Mouse (Mus musculus) intestine, embryonic 15.5 days (tissue): ENCODE results near the gene Clec16a. TPM values are rescaled to one million over a fixed set of nuclear protein-coding genes. Genes with fewer than 3 reads are reported as not detected.

Experiments used
- ATAC-seq: fragments of 200-750 bp; cut with Nextera tagmentation; 2 replicates; pipeline ENCODE4 v1.8.0; 2017; ENCODE audit warnings: moderate TSS enrichment, moderate library complexity
- H3K27ac ChIP-seq: fragments of 300-500 bp; sonication (generic); 2 replicates; pipeline ENCODE4 v1.5.1; 2015; ENCODE audit warnings: mild to moderate bottlenecking, inconsistent platforms
- H3K27me3 ChIP-seq: fragments of 300-500 bp; sonication (generic); replicated peaks from 2 replicates; pipeline ENCODE4 v1.6.1; 2015; ENCODE audit warnings: inconsistent platforms
- H3K36me3 ChIP-seq: fragments of 300-500 bp; sonication (generic); 2 replicates; pipeline ENCODE4 v1.6.1; 2015; ENCODE audit warnings: inconsistent platforms
- H3K4me1 ChIP-seq: fragments of 300-500 bp; sonication (generic); replicated peaks from 2 replicates; pipeline ENCODE4 v1.6.1; 2015; ENCODE audit warnings: inconsistent platforms
- H3K4me2 ChIP-seq: fragments of 300-500 bp; sonication (generic); replicated peaks from 2 replicates; pipeline ENCODE4 v1.6.1; 2015; ENCODE audit warnings: mild to moderate bottlenecking, inconsistent platforms
- H3K4me3 ChIP-seq: fragments of 300-500 bp; sonication (generic); replicated peaks from 2 replicates; pipeline ENCODE4 v1.5.1; 2015; ENCODE audit warnings: inconsistent platforms
- H3K9ac ChIP-seq: fragments of 300-500 bp; sonication (generic); 2 replicates; pipeline ENCODE4 v1.6.1; 2015; ENCODE audit warnings: inconsistent platforms
- H3K9me3 ChIP-seq: fragments of 300-500 bp; sonication (generic); 2 replicates; pipeline ENCODE4 v1.6.1; 2016; ENCODE audit warnings: inconsistent platforms
- WGBS: fragments of 180-500 bp; shearing (Covaris S2); methylation state at CpG from one replicate; pipeline ENCODE4 v1.1.7; 2015; 5-methylcytosine and 5-hydroxymethylcytosine counted together
- polyA plus RNA-seq: library from polyadenylated mRNA; unstranded; fragments of >200 nt; fragmentation: Nextera tagmentation; extraction: Ambion mirVana; gene quantifications from 2 replicates; pipeline ENCODE4 v1.2.1, GENCODE M21; 2015

Clec16a gene
- polyA plus RNA-seq, 1 experiment from 2014 or later: 27.2 TPM

GRCm38 (mm10) chr16:10674957-10675356 is 129.8 kb downstream of the Clec16a start:
- Histone ChIP-seq H3K4me3 (no peak overlapping the region), H3K27ac (no peak overlapping the region), H3K4me1 (peaks cover 20% of the 10 kb centered on the region), H3K27me3 (no peaks in the 10 kb centered on the region), H3K4me2 (no peak overlapping the region), H3K9ac (no peak overlapping the region), H3K9me3 (no peaks in the 10 kb centered on the region), H3K36me3 (no peaks in the 10 kb centered on the region)
- no peak for ATAC-seq
- 80% methylated on average over 2 of the region's 2 CpGs for WGBS

- H3K4me1 ChIP-seq: peaks cover 20% of the 10 kb centered on the region
- WGBS: 53% methylated on average over 1 of the region's 1 CpGs
- no peaks in the 10 kb centered on the region for H3K27me3 ChIP-seq
- H3K9me3 ChIP-seq: no peaks in the 10 kb centered on the region
- no peak overlapping the region for H3K27ac ChIP-seq
- H3K36me3 ChIP-seq: no peaks in the 10 kb centered on the region
- H3K4me3 ChIP-seq: no peak overlapping the region
- ATAC-seq: peak; percentile 84
- H3K9ac ChIP-seq: no peak overlapping the region
- H3K4me2 ChIP-seq: no peak overlapping the region
Observed at GRCm38 (mm10) chr16:10675612-10676011, 130.5 kb downstream of the Clec16a start.

GRCm38 (mm10) chr16:10676461-10677066 is 131.4 kb downstream of the Clec16a start:
- H3K4me3 ChIP-seq: no peak overlapping the region
- H3K9ac ChIP-seq: no peak overlapping the region
- H3K4me2 ChIP-seq: no peak overlapping the region
- no peaks in the 10 kb centered on the region for H3K9me3 ChIP-seq
- peak overlapping the region; percentile 63 for H3K27ac ChIP-seq
- H3K4me1 ChIP-seq: peaks cover 20% of the 10 kb centered on the region
- ATAC-seq: 0 out of 2 replicates have a peak, but pooled peaks have one; percentile 14
- H3K27me3 ChIP-seq: no peaks in the 10 kb centered on the region
- WGBS: 35% methylated on average over 3 of the region's 3 CpGs
- no peaks in the 10 kb centered on the region for H3K36me3 ChIP-seq

- WGBS: 83% methylated on average over 2 of the region's 2 CpGs
- Histone ChIP-seq H3K4me2 (no peak overlapping the region), H3K9me3 (no peaks in the 10 kb centered on the region), H3K36me3 (no peaks in the 10 kb centered on the region), H3K27me3 (no peaks in the 10 kb centered on the region), H3K27ac (no peak overlapping the region), H3K4me1 (no peaks in the 10 kb centered on the region; the same call in 1 of the 2 replicates), H3K4me3 (no peak overlapping the region), H3K9ac (no peak overlapping the region)
- no peak for ATAC-seq
Observed at GRCm38 (mm10) chr16:10682521-10682920, 137.4 kb downstream of the Clec16a start.

GRCm38 (mm10) chr16:10683193-10684000 is 138.3 kb downstream of the Clec16a start:
- no peaks in the 10 kb centered on the region for H3K36me3 ChIP-seq
- H3K27me3 ChIP-seq: no peaks in the 10 kb centered on the region
- no peak overlapping the region for H3K27ac ChIP-seq
- WGBS: 79% methylated on average over 8 of the region's 8 CpGs
- no peak overlapping the region for H3K4me3 ChIP-seq
- H3K4me1 ChIP-seq: no peaks in the 10 kb centered on the region; the same call in 1 of the 2 replicates
- no peak overlapping the region for H3K9ac ChIP-seq
- no peak overlapping the region for H3K4me2 ChIP-seq
- no peak for ATAC-seq
- H3K9me3 ChIP-seq: no peaks in the 10 kb centered on the region

- no peak overlapping the region for H3K4me2 ChIP-seq
- peak; percentile 48 for ATAC-seq
- no peak overlapping the region for H3K4me3 ChIP-seq
- H3K27me3 ChIP-seq: no peaks in the 10 kb centered on the region
- peaks cover 16% of the 10 kb centered on the region for H3K4me1 ChIP-seq
- no peaks in the 10 kb centered on the region for H3K9me3 ChIP-seq
- no peaks in the 10 kb centered on the region for H3K36me3 ChIP-seq
- 69% methylated on average over 6 of the region's 6 CpGs for WGBS
- no peak overlapping the region; the same call in 1 of the 2 replicates for H3K27ac ChIP-seq
- H3K9ac ChIP-seq: no peak overlapping the region
Observed at GRCm38 (mm10) chr16:10689748-10690318, 144.7 kb downstream of the Clec16a start.

- ATAC-seq: no peak
- no peaks in the 10 kb centered on the region for H3K36me3 ChIP-seq
- H3K9me3 ChIP-seq: no peaks in the 10 kb centered on the region
- H3K4me2 ChIP-seq: no peak overlapping the region
- 68% methylated on average over 3 of the region's 3 CpGs for WGBS
- no peak overlapping the region for H3K9ac ChIP-seq
- H3K27ac ChIP-seq: no peak overlapping the region
- H3K4me1 ChIP-seq: peaks cover 19% of the 10 kb centered on the region
- no peaks in the 10 kb centered on the region for H3K27me3 ChIP-seq
- H3K4me3 ChIP-seq: no peak overlapping the region
Observed at GRCm38 (mm10) chr16:10690442-10690841, 145.3 kb downstream of the Clec16a start.

GRCm38 (mm10) chr16:10691705-10692104 is 146.6 kb downstream of the Clec16a start:
- WGBS: 74% methylated on average over 5 of the region's 5 CpGs
- Histone ChIP-seq H3K4me2 (no peak overlapping the region), H3K9ac (no peak overlapping the region), H3K4me1 (peaks cover 19% of the 10 kb centered on the region), H3K27me3 (no peaks in the 10 kb centered on the region), H3K27ac (no peak overlapping the region), H3K36me3 (no peaks in the 10 kb centered on the region), H3K4me3 (no peak overlapping the region), H3K9me3 (no peaks in the 10 kb centered on the region)
- no peak for ATAC-seq

- Histone ChIP-seq H3K27ac (no peak overlapping the region), H3K27me3 (no peaks in the 10 kb centered on the region), H3K36me3 (no peaks in the 10 kb centered on the region), H3K9me3 (no peaks in the 10 kb centered on the region), H3K4me3 (no peak overlapping the region), H3K4me1 (peaks cover 21% of the 10 kb centered on the region), H3K4me2 (no peak overlapping the region), H3K9ac (no peak overlapping the region)
- no peak for ATAC-seq
- 93% methylated on average over 8 of the region's 8 CpGs for WGBS
Observed at GRCm38 (mm10) chr16:10692848-10693247, 147.7 kb downstream of the Clec16a start.

GRCm38 (mm10) chr16:10693424-10693823 is 148.3 kb downstream of the Clec16a start:
- 79% methylated on average over 1 of the region's 1 CpGs for WGBS
- no peak overlapping the region for H3K4me3 ChIP-seq
- ATAC-seq: no peak

GRCm38 (mm10) chr16:10694414-10694851 is 149.3 kb downstream of the Clec16a start:
- no peak overlapping the region for H3K9ac ChIP-seq
- no peaks in the 10 kb centered on the region for H3K27me3 ChIP-seq
- H3K9me3 ChIP-seq: no peaks in the 10 kb centered on the region
- H3K36me3 ChIP-seq: no peaks in the 10 kb centered on the region
- H3K4me2 ChIP-seq: no peak overlapping the region; the same call in 1 of the 2 replicates
- peak; percentile 84 for ATAC-seq
- 22% methylated on average over 11 of the region's 11 CpGs for WGBS
- H3K4me1 ChIP-seq: peaks cover 27% of the 10 kb centered on the region
- no peak overlapping the region; the same call in 1 of the 2 replicates for H3K4me3 ChIP-seq
- H3K27ac ChIP-seq: no peak overlapping the region

More at GRCm38 (mm10) chr16:10693424-10693823, 148.3 kb downstream of the Clec16a start:
- no peak overlapping the region for H3K27ac ChIP-seq
- no peak overlapping the region for H3K9ac ChIP-seq
- H3K27me3 ChIP-seq: no peaks in the 10 kb centered on the region
- H3K36me3 ChIP-seq: no peaks in the 10 kb centered on the region
- H3K9me3 ChIP-seq: no peaks in the 10 kb centered on the region
- H3K4me2 ChIP-seq: no peak overlapping the region
- peaks cover 23% of the 10 kb centered on the region for H3K4me1 ChIP-seq

GRCm38 (mm10) chr16:10697861-10698659 is 152.9 kb downstream of the Clec16a start:
- no peak overlapping the region for H3K4me2 ChIP-seq
- peaks cover 19% of the 10 kb centered on the region for H3K4me1 ChIP-seq
- H3K4me3 ChIP-seq: no peak overlapping the region
- no peaks in the 10 kb centered on the region for H3K36me3 ChIP-seq
- no peak overlapping the region for H3K27ac ChIP-seq
- no peaks in the 10 kb centered on the region for H3K9me3 ChIP-seq
- no peak overlapping the region for H3K9ac ChIP-seq
- no peak for ATAC-seq
- WGBS: 60% methylated on average over 6 of the region's 6 CpGs
- H3K27me3 ChIP-seq: no peaks in the 10 kb centered on the region
